Mouse (Mus musculus) CH12.LX (cell line): ENCODE measurements at regions not wholly inside any gene's neighbourhood (a gene's known extent, or its start where the extent isn't known, plus 50 kb on each side); places are given as distances from the start of the nearest gene placed in this dataset.

Experiments used
- DNase-seq: peaks from one replicate; pipeline ENCODE4 v3.0.0-alpha.2; 2013; ENCODE audit errors: extremely low read depth
- H3K27ac ChIP-seq: 2 replicates; pipeline ENCODE4 v1.5.1; 2012; ENCODE audit warnings: low read depth, mild to moderate bottlenecking, control low read depth, moderate library complexity; ENCODE audit not compliant: insufficient read depth
- H3K27me3 ChIP-seq: replicated peaks from 2 replicates; pipeline ENCODE3; 2012; ENCODE audit warnings: inconsistent platforms
- H3K36me3 ChIP-seq, 2 experiments: replicated peaks in 1 of 2; 2 replicates each; pipeline versions ENCODE3 to v1.6.1; 2012; ENCODE audit warnings: inconsistent platforms in 1 of 2, low read length in 1 of 2, mild to moderate bottlenecking in 1 of 2, mixed read lengths in 1 of 2, moderate library complexity in 1 of 2; ENCODE audit not compliant: control insufficient read depth in 1 of 2, insufficient read depth in 1 of 2
- H3K4me1 ChIP-seq, 2 experiments: 2 replicates each; pipeline ENCODE4 v1.6.1; 2012; ENCODE audit warnings: inconsistent platforms in 1 of 2, moderate library complexity in 1 of 2; ENCODE audit not compliant: insufficient read depth in 2 of 2, control insufficient read depth in 1 of 2
- H3K4me2 ChIP-seq: 2 replicates; pipeline ENCODE4 v1.6.1; 2012; ENCODE audit warnings: low read depth, mild to moderate bottlenecking, control low read depth; ENCODE audit not compliant: poor library complexity, insufficient read depth, severe bottlenecking
- H3K4me3 ChIP-seq, 3 experiments: fragments of 150-350 bp in 1 of 3; sonication (generic) in 1 of 3; replicated peaks in 1 of 3; 2 replicates each; pipeline versions ENCODE3 to v1.5.1; 2011 to 2012; ENCODE audit warnings: low read depth in 2 of 3, low read length in 2 of 3, mild to moderate bottlenecking in 2 of 3, moderate library complexity in 2 of 3, control low read depth in 1 of 3, improper control_type of control experiment in 1 of 3, inconsistent platforms in 1 of 3, mixed read lengths in 1 of 3; ENCODE audit not compliant: poor library complexity in 1 of 3
- H3K79me2 ChIP-seq: replicated peaks from 2 replicates; pipeline ENCODE4 v1.6.1; 2012; ENCODE audit warnings: mild to moderate bottlenecking, moderate library complexity; ENCODE audit not compliant: control insufficient read depth, poor library complexity, insufficient read depth, severe bottlenecking; ENCODE audit errors: extremely low read depth
- H3K9ac ChIP-seq: 2 replicates; pipeline ENCODE4 v1.6.1; 2012; ENCODE audit warnings: low read depth, mild to moderate bottlenecking, control low read depth, moderate library complexity; ENCODE audit not compliant: insufficient read depth
- H3K9me3 ChIP-seq: replicated peaks from 2 replicates; pipeline ENCODE3; 2012; ENCODE audit warnings: low read length, inconsistent platforms, mixed read lengths
- BHLHE40 ChIP-seq: IDR thresholded peaks from 2 replicates; pipeline ENCODE4 v1.6.1; 2011; ENCODE audit warnings: mild to moderate bottlenecking, low read depth, low read length, improper control_type of control experiment
- E2F4 ChIP-seq: IDR thresholded peaks from 2 replicates; pipeline ENCODE4 v1.6.1; 2011; ENCODE audit warnings: low read depth, low read length, improper control_type of control experiment; ENCODE audit not compliant: insufficient replicate concordance
- ELF1 ChIP-seq: IDR thresholded peaks from 2 replicates; pipeline ENCODE4 v1.6.1; 2014; ENCODE audit warnings: low read depth, mild to moderate bottlenecking, inconsistent platforms, low read length, improper control_type of control experiment
- GABPA ChIP-seq: IDR thresholded peaks from 2 replicates; pipeline ENCODE4 v1.6.1; 2012; ENCODE audit warnings: low read depth, low read length, improper control_type of control experiment, inconsistent platforms; ENCODE audit not compliant: insufficient replicate concordance
- HCFC1 ChIP-seq: IDR thresholded peaks from 2 replicates; pipeline ENCODE4 v1.6.1; 2012; ENCODE audit warnings: low read depth, mild to moderate bottlenecking, inconsistent platforms, low read length, improper control_type of control experiment
- IRF4 ChIP-seq: IDR thresholded peaks from 2 replicates; pipeline ENCODE4 v1.6.1; 2014; ENCODE audit warnings: low read depth, mild to moderate bottlenecking, inconsistent platforms, low read length, improper control_type of control experiment
- JUND ChIP-seq: conservative IDR thresholded peaks from 2 replicates; pipeline ENCODE4 v1.6.1; 2011; ENCODE audit warnings: low read depth, low read length, improper control_type of control experiment
- MAX ChIP-seq: IDR thresholded peaks from 2 replicates; pipeline ENCODE4 v1.6.1; 2011; ENCODE audit warnings: low read length, improper control_type of control experiment
- MEF2A ChIP-seq: IDR thresholded peaks from 2 replicates; pipeline ENCODE4 v1.6.1; 2014; ENCODE audit warnings: low read depth, mild to moderate bottlenecking, inconsistent platforms, low read length, improper control_type of control experiment, borderline replicate concordance
- MXI1 ChIP-seq: IDR thresholded peaks from 2 replicates; pipeline ENCODE4 v1.6.1; 2011; ENCODE audit warnings: mild to moderate bottlenecking, low read depth, low read length, improper control_type of control experiment
- MYC ChIP-seq: IDR thresholded peaks from 2 replicates; pipeline ENCODE4 v1.6.1; 2011; ENCODE audit warnings: low read depth, mild to moderate bottlenecking, improper control_type of control experiment, low read length
- NRF1 ChIP-seq: IDR thresholded peaks from 2 replicates; pipeline ENCODE4 v1.6.1; 2014; ENCODE audit warnings: low read depth, mild to moderate bottlenecking, inconsistent platforms, low read length, improper control_type of control experiment, moderate library complexity
- PAX5 ChIP-seq: IDR thresholded peaks from 2 replicates; pipeline ENCODE4 v1.6.1; 2012; ENCODE audit warnings: low read length, inconsistent platforms, mixed read lengths
- POLR2A ChIP-seq: IDR thresholded peaks from 2 replicates; pipeline ENCODE4 v1.6.1; 2011; ENCODE audit warnings: low read depth, mild to moderate bottlenecking, improper control_type of control experiment, low read length
- RAD21 ChIP-seq: IDR thresholded peaks from 2 replicates; pipeline ENCODE4 v1.6.1; 2011; ENCODE audit warnings: low read depth, mild to moderate bottlenecking, low read length, improper control_type of control experiment, moderate library complexity
- RCOR1 ChIP-seq: conservative IDR thresholded peaks from 2 replicates; pipeline ENCODE4 v1.6.1; 2012; ENCODE audit warnings: low read depth, mild to moderate bottlenecking, inconsistent platforms, low read length, improper control_type of control experiment
- SIN3A ChIP-seq: IDR thresholded peaks from 2 replicates; pipeline ENCODE4 v1.6.1; 2012; ENCODE audit warnings: low read length, improper control_type of control experiment, inconsistent platforms
- SMC3 ChIP-seq: IDR thresholded peaks from 2 replicates; pipeline ENCODE4 v1.6.1; 2011; ENCODE audit warnings: low read depth, low read length, improper control_type of control experiment
- TBP ChIP-seq: conservative IDR thresholded peaks from 2 replicates; pipeline ENCODE4 v1.6.1; 2011; ENCODE audit warnings: low read depth, low read length, improper control_type of control experiment
- TCF12 ChIP-seq: IDR thresholded peaks from 2 replicates; pipeline ENCODE4 v1.6.1; 2014; ENCODE audit warnings: low read depth, mild to moderate bottlenecking, inconsistent platforms, low read length, improper control_type of control experiment
- UBTF ChIP-seq: IDR thresholded peaks from 2 replicates; pipeline ENCODE4 v1.6.1; 2012; ENCODE audit warnings: low read depth, mild to moderate bottlenecking, inconsistent platforms, low read length, improper control_type of control experiment, moderate library complexity
- USF1 ChIP-seq: IDR thresholded peaks from 2 replicates; pipeline ENCODE4 v1.6.1; 2014; ENCODE audit warnings: low read depth, mild to moderate bottlenecking, inconsistent platforms, low read length, improper control_type of control experiment
- ZKSCAN1 ChIP-seq: IDR thresholded peaks from 2 replicates; pipeline ENCODE4 v1.6.1; 2012; ENCODE audit warnings: low read depth, inconsistent platforms, low read length, improper control_type of control experiment, borderline replicate concordance
- ZMIZ1 ChIP-seq: IDR thresholded peaks from 2 replicates; pipeline ENCODE4 v1.6.1; 2012; ENCODE audit warnings: low read depth, mild to moderate bottlenecking, inconsistent platforms, low read length, improper control_type of control experiment
- ZNF384 ChIP-seq: IDR thresholded peaks from 2 replicates; pipeline ENCODE4 v1.6.1; 2012; ENCODE audit warnings: low read depth, low read length, improper control_type of control experiment, inconsistent platforms
- dilution Hi-C: fragments of 300-500 bp; cut with MboI; formaldehyde crosslinking; loops from 2 replicates; pipeline ENCODE4 v1.14.3; 2020; ENCODE audit warnings: low sequenced_read_pairs; ENCODE audit not compliant: extremely low pct_unique_long_range_greater_than_20kb, extremely low pct_ligation_motif_present
- in situ Hi-C: fragments of 300-500 bp; cut with MboI; formaldehyde crosslinking; loops from 3 replicates; pipeline ENCODE4 v1.14.3; 2019; ENCODE audit warnings: low sequenced_read_pairs, low pct_ligation_motif_present, low pct_unique_long_range_greater_than_20kb, mixed read lengths

- no peak for DNase-seq
- dilution Hi-C loops, result no loop called here
- Histone ChIP-seq H3K4me3 (no peak overlapping the region), H3K36me3 (no peaks in the 10 kb centered on the region), H3K27me3 (no peaks in the 10 kb centered on the region), H3K79me2 (no peaks in the 10 kb centered on the region), H3K27ac (no peak overlapping the region), H3K4me2 (no peak overlapping the region), H3K9ac (no peak overlapping the region), H3K9me3 (peaks cover 57% of the 10 kb centered on the region), H3K4me1 (no peaks in the 10 kb centered on the region)
- no peak for TF ChIP-seq MAX
- TF ChIP-seq ZKSCAN1, result no peak
- TF ChIP-seq POLR2A, result no peak
- TF ChIP-seq GABPA, result no peak
- TF ChIP-seq USF1, result no peak
- no peak for TF ChIP-seq SMC3
- no peak for TF ChIP-seq ELF1
- TF ChIP-seq MXI1, result no peak
- TF ChIP-seq RCOR1, result no peak
- no peak for TF ChIP-seq TBP
- no peak for TF ChIP-seq UBTF
- no peak for TF ChIP-seq JUND
- no peak for TF ChIP-seq ZMIZ1
- in situ Hi-C loops, result no loop called here
These were observed 808.0 kb upstream of the Pou3f3 start for GRCm38 (mm10) chr1:41887556-41887955.

- Histone ChIP-seq H3K36me3 (no peaks in the 10 kb centered on the region), H3K79me2 (no peaks in the 10 kb centered on the region), H3K27me3 (no peaks in the 10 kb centered on the region), H3K9ac (no peak overlapping the region), H3K9me3 (peaks cover 58% of the 10 kb centered on the region), H3K4me2 (no peak overlapping the region), H3K4me3 (no peak overlapping the region), H3K4me1 (no peaks in the 10 kb centered on the region), H3K27ac (no peak overlapping the region)
- dilution Hi-C loops (no loop called here), in situ Hi-C loops (no loop called here)
- no peak for TF ChIP-seq MAX
- TF ChIP-seq JUND, result no peak
- TF ChIP-seq BHLHE40, result no peak
- no peak for TF ChIP-seq RAD21
- TF ChIP-seq ZNF384, result no peak
- TF ChIP-seq MEF2A, result no peak
- TF ChIP-seq ZMIZ1, result no peak
- TF ChIP-seq HCFC1, result no peak
- TF ChIP-seq PAX5, result no peak
- TF ChIP-seq IRF4, result no peak
- TF ChIP-seq E2F4, result no peak
- TF ChIP-seq SIN3A, result no peak
- no peak for TF ChIP-seq ZKSCAN1
- TF ChIP-seq TCF12, result no peak
- TF ChIP-seq MYC, result no peak
- TF ChIP-seq NRF1, result no peak
- TF ChIP-seq RCOR1, result no peak
- DNase-seq, result no peak
These were observed 807.4 kb upstream of the Pou3f3 start for GRCm38 (mm10) chr1:41888213-41888612.
